Mouse (Mus musculus) c-Kit-positive CD71-positive TER-119-negative erythroid progenitor cells, embryonic 14.5 days (primary cell): ENCODE measurements at regions not wholly inside any gene's neighbourhood (a gene's known extent, or its start where the extent isn't known, plus 50 kb on each side); places are given as distances from the start of the nearest gene placed in this dataset.

ENCODE experiments used
- DNase-seq: peaks from one replicate; pipeline ENCODE4 v3.0.0-alpha.2; 2013; ENCODE audit warnings: low read depth

- no peak for DNase-seq
Observed at GRCm38 (mm10) chr4:142638733-142639339, 399.6 kb upstream of the Kazn start.

- DNase-seq = no peak
Observed at GRCm38 (mm10) chr4:142638057-142638456, 398.9 kb upstream of the Kazn start.

GRCm38 (mm10) chr4:142634398-142634797 is 395.2 kb upstream of the Kazn start:
- no peak for DNase-seq

GRCm38 (mm10) chr4:142633667-142634350 is 394.6 kb upstream of the Kazn start:
- no peak for DNase-seq

GRCm38 (mm10) chr4:142626503-142627194 is 387.4 kb upstream of the Kazn start:
- DNase-seq = no peak

GRCm38 (mm10) chr4:142625456-142625855 is 386.3 kb upstream of the Kazn start:
- no peak for DNase-seq

GRCm38 (mm10) chr4:142622151-142622861 is 383.1 kb upstream of the Kazn start:
- no peak for DNase-seq

GRCm38 (mm10) chr4:142619396-142619795 is 380.2 kb upstream of the Kazn start:
- no peak for DNase-seq

- no peak for DNase-seq
Observed at GRCm38 (mm10) chr4:142618770-142619169, 379.6 kb upstream of the Kazn start.

- DNase-seq = no peak
Observed at GRCm38 (mm10) chr4:142617676-142618075, 378.5 kb upstream of the Kazn start.

GRCm38 (mm10) chr4:142616901-142617300 is 377.7 kb upstream of the Kazn start:
- DNase-seq = no peak

- DNase-seq = no peak
Observed at GRCm38 (mm10) chr4:142605098-142605497, 365.9 kb upstream of the Kazn start.

GRCm38 (mm10) chr4:142597214-142597613 is 358.0 kb upstream of the Kazn start:
- DNase-seq = no peak

GRCm38 (mm10) chr4:142589084-142589741 is 350.0 kb upstream of the Kazn start:
- DNase-seq = no peak

- DNase-seq = no peak
Observed at GRCm38 (mm10) chr4:142588418-142589083, 349.4 kb upstream of the Kazn start.

- DNase-seq = no peak
Observed at GRCm38 (mm10) chr4:142587345-142588035, 348.3 kb upstream of the Kazn start.

GRCm38 (mm10) chr4:142578536-142578935 is 339.3 kb upstream of the Kazn start:
- no peak for DNase-seq

GRCm38 (mm10) chr4:142577519-142577918 is 338.3 kb upstream of the Kazn start:
- DNase-seq = no peak

- DNase-seq = no peak
Observed at GRCm38 (mm10) chr4:142574528-142574927, 335.3 kb upstream of the Kazn start.

GRCm38 (mm10) chr4:142570712-142571111 is 331.5 kb upstream of the Kazn start:
- DNase-seq = no peak

- no peak for DNase-seq
Observed at GRCm38 (mm10) chr4:142568556-142568955, 329.4 kb upstream of the Kazn start.
